Mouse (Mus musculus): ENCODE measurements around the gene Csrnp1. TPM values are rescaled to one million over a fixed set of nuclear protein-coding genes. Genes with fewer than 3 reads are reported as not detected.
A peak's percentile ranks its signal among the peaks of the same experiment; 100 is the strongest.

Csrnp1 gene
- total RNA-seq, 2 experiments from 2014 or later, result 1.9 to 2.5 TPM

GRCm38 (mm10) chr9:119981183-119982179 is 3.0 kb downstream of the Csrnp1 start:
- peak; percentile 71 for DNase-seq
- intact Hi-C loops (cut with DNase I; ENCODE audit: low total_unique reads), result no loop called here

DNA sequence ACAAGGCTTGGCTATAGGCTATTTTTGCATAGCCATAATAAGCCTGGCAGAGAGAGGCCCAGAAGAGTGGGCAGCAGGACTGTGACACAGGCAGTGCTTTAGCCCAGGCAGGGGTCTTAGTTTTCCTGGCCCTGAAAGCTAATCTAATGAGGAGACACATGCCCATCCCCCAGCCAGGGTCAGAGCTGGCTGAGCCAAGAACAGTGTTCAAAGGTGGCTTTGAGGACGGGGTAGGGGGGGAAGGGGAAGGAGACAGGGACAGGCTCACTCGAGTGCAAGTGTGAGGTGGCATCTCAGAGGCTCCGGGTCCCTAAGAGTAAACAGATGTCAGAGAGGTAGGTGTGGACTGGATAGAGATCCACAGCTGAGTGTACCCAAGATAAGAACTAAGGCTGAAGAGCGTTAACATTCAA is 3.7 kb downstream of the Csrnp1 start:
- no peak for DNase-seq
- intact Hi-C loops (cut with DNase I; ENCODE audit: low total_unique reads), result no loop called here

DNA sequence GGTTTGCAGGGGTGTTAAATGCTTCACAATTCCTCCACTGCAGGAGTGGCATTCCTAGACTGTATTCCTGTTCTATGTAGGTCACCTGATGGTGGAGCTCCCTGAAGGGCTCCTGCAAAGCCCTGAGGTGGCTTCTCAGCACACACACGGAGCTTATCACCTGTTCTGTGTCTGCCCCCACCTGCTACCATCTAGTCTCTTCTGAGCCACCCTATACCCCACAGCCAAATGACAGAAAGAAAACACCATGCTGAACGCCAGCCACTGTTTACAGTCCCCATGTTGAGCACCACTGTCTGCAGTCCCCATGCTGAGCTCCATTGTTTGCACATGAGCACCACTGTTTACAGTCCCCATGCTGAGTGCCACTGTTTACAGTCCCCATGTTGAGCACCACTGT is 4.7 kb downstream of the Csrnp1 start:
- DNase-seq, result no peak
- intact Hi-C loops (cut with DNase I; ENCODE audit: low total_unique reads), result no loop called here

DNA sequence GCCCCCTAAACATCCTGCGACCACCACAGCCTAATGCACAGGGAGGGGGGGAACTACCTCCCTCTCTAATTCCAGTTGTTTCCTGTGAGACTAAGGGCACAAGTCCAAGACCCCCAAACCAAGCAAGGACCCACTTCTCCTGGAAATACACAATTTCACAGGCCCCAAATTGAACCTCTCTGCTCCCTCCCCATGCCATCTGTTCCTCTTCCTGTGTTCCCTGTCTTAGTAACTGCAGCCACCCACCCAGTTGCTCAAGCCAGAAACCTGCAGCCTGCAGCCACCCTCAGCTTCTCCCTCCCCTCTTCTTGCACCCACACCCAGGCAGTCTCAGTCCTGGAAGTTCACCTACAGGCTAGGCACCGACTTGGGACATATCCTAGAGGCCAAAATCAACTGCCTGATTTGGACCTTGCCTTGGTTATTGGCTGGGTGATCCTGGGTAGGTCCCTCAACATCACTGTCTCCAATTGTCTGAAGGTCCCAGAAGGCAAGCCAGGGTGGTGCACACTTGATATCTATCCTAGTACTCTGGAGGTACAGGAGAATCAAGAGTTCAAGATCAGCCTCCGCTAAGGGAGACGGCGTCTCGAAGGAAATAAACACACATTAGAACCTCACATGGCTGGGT is 5.5 kb downstream of the Csrnp1 start:
- DNase-seq, result no peak
- intact Hi-C loops (cut with DNase I; ENCODE audit: low total_unique reads), result no loop called here

GRCm38 (mm10) chr9:119978151-119978810 is 6.2 kb downstream of the Csrnp1 start:
- no peak for DNase-seq
- intact Hi-C loops (cut with DNase I; ENCODE audit: low total_unique reads), result no loop called here

DNA sequence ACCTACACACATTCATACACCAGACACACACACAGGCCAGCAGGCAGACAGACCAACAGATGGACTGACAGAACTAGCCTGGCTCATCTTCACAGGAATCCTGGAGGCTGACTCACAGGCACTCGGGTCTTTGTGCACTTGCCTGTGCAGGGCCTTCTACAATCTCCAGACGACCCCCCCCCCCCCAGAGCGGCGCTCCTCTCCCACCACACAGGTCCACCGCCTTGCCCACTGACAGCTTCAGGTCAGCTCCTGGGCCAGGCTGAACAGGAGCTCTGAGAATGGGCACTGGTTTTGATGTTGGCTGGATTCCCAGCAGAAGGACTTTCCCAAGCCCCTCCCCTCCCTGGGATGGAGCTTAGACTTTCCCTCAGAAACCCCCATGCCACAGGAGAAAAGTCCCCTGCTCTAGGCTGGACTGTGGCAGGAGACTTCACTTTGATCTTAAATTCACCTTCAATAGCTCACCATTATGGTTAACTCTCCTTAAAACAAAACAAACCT is 6.8 kb downstream of the Csrnp1 start:
- intact Hi-C loops (cut with DNase I; ENCODE audit: low total_unique reads), result no loop called here
- DNase-seq, result no peak

DNA sequence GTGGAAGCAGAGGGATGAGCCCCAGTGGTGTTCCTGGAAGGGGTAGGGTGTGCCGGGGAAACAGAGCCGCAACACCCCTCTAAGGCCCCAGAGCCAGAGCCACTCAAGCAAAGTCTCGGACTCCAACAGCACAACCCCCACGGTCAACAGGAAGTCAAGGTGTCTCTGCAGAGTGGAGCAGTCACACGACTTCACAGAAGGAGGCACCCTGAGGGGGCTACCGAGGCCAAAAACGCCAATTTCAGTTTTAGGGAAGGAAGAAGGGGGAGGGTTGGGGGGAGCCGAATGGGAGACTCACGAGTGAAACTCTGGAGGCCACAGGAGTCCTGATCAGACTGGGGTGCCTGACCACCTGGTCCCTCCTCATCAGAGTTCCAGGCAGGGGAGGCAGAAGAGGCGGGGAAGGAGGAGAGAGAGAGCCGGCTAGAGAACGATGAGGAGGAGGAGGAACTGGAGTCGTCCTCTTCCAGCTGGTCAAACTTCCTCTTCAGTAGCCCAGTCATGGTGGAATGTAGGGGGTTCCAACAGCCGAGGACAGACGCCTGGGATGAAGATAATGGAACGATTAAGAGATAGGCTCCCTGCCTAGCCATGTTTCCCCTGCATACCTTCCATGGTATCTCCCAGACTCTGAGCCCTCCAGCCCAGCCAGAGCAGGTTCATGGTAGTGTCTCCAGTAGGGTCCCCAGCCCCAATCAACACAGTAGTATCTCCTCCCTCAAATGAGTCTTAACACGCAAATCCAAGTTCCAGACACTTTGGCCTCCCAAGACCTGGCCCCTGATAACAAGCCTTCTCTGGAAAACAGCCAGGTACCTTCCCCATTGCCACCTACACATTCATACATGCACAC is 7.5 kb downstream of the Csrnp1 start:
- intact Hi-C loops (cut with DNase I; ENCODE audit: low total_unique reads), result no loop called here

DNA sequence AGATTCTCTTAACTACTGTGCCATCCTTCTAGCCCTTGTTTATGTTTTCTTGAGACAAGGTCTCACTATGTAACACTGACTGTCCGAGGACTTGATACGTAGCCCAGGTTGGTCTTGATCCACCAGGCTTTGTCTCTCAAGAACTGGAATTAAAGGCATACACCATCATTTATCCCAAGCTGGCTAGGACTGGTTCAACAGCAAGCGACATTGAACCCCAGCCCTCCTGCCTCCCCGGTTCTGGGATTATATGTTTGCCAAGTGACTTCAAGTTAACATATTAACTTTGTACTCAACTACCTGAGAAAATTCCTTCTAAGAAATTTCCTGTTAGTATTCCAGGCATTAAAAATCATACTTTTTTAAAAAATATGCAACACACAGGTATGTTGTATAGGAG is 9.2 kb downstream of the Csrnp1 start:
- DNase-seq, result no peak
- intact Hi-C loops (cut with DNase I; ENCODE audit: low total_unique reads), result no loop called here

More for the DNA sequence above, 7.5 kb downstream of the Csrnp1 start:
- no peak for DNase-seq

DNA sequence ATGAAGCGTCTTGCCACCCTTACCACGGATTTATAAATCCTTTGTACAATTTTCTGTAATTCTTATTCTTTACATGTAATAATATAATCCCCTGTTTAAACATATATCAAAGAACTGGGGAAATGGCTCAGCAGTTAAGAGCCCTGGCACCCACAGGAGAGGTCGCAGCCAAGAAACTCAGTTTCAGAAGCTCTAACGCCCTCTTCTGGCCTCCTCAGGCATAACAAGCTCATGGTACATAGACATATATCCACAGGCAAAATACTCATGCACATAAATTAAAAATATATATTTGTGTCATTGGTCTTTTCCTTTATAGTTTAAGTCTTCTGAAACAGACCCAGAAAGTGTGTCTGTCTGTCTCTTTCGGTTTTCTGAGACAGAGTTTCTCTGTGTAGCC is 9.8 kb downstream of the Csrnp1 start:
- intact Hi-C loops (cut with DNase I; ENCODE audit: low total_unique reads), result no loop called here
- DNase-seq, result no peak

DNA sequence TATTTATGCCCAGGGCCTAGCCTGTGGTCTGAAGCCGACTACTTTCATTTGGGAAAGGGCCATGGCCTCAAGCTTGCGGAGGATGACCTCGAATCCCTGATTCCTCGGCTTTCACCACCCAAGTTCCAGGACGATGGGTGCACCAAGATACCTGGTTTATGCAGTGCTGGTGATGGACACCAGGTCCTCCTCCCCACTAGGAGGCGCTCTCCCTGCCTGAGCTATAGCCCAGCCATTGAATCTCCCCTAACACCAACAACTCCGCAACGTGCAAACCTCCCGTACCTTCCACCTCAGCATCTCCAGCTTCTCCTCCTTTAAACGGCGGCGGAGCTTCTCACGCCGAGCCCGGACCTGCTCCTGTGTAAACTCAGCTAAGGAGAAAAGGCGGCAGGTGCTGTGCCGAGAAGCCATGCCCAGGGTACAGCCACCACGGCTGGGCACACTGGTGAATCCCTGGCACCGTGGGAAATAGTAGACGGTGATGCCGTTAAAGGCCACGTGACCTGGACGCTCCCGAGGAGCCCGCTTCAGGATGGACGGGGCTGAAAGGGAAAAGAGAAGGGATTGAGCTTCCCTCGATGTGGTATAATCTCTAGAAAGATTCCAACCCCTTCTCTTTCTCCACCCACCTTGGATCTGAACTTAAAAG is 10.5 kb downstream of the Csrnp1 start:
- intact Hi-C loops (cut with DNase I; ENCODE audit: low total_unique reads), result no loop called here
- DNase-seq, result no peak

DNA sequence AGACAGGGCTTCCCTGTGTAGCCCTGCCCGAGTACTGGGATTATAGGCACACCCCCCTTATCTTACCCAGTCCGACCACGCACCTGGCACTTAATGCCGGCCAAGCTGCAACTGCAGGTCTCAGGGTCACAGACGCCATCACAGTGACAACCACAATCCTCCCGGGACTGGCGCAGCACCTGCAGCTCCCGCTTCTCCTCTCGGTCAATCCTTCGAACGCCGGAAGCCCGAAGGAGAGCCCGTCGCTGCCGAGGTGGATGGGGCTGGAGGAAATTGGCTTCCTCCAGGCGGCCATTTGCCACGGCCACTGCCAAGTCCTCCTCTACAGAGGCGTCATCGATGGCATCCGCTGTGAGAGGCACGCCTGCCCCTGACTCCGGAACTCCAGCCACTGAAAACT is 11.2 kb downstream of the Csrnp1 start:
- intact Hi-C loops (cut with DNase I; ENCODE audit: low total_unique reads), result no loop called here

DNA sequence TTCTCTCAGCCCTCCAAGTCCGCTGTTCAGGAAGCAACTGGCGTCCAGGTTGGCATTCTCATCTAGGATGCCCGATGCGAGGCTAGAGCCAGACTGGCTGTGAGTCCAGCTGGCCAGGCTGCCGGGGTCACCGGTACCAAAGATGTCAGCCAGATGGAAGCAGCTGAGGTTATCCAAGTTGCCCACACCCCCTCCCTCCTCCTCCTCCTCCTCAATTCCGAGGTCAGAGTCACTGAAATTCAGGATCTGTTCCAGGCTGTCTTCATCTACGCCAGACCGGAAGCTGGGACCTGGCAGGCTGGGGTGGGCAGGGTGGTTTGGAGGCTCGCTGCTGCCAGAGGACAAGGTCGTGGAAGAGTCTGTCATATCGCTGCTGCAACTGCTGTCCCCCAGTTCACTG is 11.9 kb downstream of the Csrnp1 start:
- intact Hi-C loops (cut with DNase I; ENCODE audit: low total_unique reads), result no loop called here
- peak; percentile 50 for DNase-seq

More for the DNA sequence above, 11.2 kb downstream of the Csrnp1 start:
- no peak for DNase-seq

DNA sequence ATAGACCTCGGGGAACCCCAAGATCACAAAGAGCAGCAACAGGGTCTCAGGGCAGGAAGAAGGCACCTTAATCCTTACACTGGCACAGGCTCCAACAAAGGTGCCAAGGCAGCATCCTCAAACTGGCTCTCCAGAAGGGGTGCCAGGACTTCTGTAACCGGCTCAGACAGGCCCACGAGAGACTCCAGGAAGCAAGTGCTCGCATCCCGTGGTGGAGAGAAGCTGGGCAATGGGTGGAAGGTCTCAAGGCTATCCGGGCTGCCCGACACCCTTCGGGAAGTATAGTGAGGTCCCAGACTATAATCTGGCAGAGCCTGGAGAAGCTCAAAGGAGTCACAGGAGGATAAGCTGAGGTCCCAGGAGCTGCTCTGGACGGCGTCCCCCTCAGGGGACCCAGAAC is 12.3 kb downstream of the Csrnp1 start:
- intact Hi-C loops (cut with DNase I; ENCODE audit: low total_unique reads), result no loop called here
- DNase-seq, result no peak

DNA sequence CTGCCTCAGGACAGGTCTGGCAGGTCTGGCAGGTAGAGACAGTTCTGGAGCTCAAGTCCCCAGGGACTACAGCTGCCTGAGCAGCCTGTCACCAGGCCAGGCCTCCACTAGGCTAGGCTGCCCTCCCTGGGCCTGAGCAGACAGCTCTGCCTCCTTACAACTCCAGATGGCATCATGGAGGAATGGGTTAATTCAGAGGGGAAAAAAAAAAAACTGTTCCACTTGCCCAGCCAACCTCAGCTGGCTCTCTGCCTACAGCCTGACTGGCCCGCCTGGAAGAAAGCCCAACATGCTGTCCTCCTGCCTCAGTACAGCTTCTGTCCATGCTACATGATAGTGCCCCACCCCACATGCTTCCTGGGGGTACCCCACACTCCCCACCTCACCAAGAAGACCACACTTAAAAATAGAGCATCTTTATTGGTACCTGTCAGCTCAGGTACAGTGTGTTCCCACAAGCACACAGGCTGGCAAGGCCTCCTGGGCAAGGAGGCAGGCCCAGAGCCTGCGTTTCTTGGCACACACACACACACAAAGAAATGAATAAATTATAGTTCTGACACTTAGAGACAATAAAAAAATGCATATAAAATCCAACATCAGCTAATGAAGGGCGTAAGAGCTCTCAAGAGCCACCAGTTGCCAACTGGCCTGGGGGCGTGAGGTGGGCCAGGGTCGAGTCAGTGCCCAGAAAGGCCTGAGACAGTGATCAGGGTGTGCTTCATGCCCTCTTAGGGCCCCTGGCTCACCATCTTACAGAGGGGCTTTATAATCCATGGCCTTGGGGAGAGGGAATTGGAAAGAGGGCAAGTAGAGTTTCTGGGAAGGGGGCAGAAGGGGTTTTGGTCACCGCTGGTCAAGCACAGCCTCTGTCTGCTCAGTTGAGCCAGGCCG is 13.4 kb downstream of the Csrnp1 start:
- intact Hi-C loops (cut with DNase I; ENCODE audit: low total_unique reads), result no loop called here
- DNase-seq, result no peak

DNA sequence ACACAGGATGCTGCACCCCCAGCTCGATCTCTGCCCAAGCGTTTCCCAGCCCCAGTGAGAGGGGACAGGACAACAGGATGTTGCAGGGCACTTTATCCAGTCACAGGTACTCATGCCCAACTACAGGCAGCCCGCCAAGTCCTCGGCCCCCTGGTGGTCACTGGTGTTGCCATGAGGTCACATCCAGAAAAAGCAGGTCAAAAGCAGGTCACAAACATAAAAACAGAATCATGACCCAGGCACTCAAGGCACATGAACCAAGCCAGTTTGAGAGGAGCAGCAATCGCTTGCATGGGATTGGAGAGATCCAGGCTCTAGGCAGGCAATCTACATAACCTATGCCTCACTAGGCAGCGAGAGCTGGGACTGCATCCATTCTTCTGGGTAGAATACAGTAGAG is 14.2 kb downstream of the Csrnp1 start:
- intact Hi-C loops (cut with DNase I; ENCODE audit: low total_unique reads), result no loop called here
- peak; percentile 58 for DNase-seq

- no peak for DNase-seq
- intact Hi-C loops (cut with DNase I; ENCODE audit: low total_unique reads), result no loop called here
Measured at GRCm38 (mm10) chr9:119969811-119970210, 14.6 kb downstream of the Csrnp1 start.

DNA sequence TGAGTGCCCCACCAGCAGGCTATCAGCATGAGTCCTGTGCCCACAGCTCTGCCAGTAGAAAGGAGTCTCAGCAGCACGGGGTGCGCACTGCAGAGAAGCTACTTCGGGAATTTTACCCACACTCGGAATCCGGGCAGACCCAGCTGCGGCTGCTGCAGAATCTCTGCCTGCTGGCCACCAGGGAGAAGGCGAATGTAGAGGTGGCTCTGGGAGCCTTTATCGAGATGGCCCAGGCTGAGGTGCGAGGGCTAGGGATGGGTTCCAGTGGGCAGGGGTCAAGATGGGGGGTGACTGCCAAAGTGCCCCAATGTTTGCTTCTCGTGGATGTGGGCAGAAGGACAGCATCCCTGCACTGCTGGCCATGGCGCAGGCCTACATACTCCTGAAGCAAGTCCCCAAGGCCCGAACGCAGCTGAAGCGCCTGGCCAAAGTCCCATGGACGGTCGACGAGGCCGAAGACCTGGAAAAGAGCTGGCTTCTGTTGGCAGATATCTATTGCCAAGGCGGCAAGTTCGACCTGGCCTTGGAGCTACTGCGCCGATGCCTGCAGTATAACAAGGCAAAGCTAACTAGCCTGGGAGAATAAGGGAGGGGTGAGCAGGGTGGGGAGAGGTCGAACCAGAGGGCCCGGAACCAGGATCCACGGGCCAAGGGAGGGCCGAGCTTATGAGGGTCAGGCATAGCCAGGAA is 18.1 kb downstream of the Csrnp1 start:
- intact Hi-C loops (cut with DNase I; ENCODE audit: low total_unique reads), result no loop called here

More for the DNA sequence above, 18.1 kb downstream of the Csrnp1 start:
- DNase-seq, result no peak

Data from gastrocnemius, postnatal 14 days (tissue).